Mouse (Mus musculus): ENCODE results near the gene Ehmt2. TPM values are rescaled to one million over a fixed set of nuclear protein-coding genes. Genes with fewer than 3 reads are reported as not detected.
"Not testable (repeated sequence)": the region's sequence is repeated elsewhere in the genome, so short reads cannot be mapped to it uniquely, and the experiment has no call there.

The Ehmt2 gene
- polyA plus RNA-seq, 1 experiment from 2014 or later = 103 TPM

DNA sequence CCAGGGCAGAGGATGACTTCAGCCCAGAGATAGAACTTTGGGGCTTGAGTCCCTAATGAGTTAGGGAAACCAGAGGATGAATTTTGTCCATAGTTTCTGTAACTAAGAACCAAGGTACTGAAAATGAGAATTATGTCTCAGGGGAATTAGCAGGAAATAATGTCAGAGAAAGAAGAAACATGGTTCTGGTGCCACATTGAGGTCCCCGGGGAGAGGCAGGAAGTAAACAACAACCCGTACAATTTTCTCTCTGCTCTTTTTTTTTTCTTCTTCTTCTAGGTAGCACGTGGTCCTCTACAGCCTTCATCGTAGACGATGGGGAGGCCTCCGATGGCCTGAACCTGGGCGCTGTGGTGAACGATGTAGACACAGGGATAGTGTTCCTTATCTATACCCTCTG, 34.0 kb downstream of the Ehmt2 start:
- H3K36me3 ChIP-seq = peaks cover 18% of the 10 kb centered on the region
- H3K4me3 ChIP-seq = peak overlapping the region; percentile 77
- no peak for ATAC-seq (ENCODE audit: low FRiP score, low read depth)
- H3K9ac ChIP-seq = peak overlapping the region; percentile 84
- H3K27ac ChIP-seq = no peak overlapping the region
- 83% methylated on average over 8 of the region's 8 CpGs for WGBS
- H3K4me2 ChIP-seq (replicated peaks) = peak overlapping the region; percentile 99
- no peaks in the 10 kb centered on the region for H3K9me3 ChIP-seq
- H3K27me3 ChIP-seq = no peaks in the 10 kb centered on the region
- H3K4me1 ChIP-seq = peaks cover 11% of the 10 kb centered on the region

DNA sequence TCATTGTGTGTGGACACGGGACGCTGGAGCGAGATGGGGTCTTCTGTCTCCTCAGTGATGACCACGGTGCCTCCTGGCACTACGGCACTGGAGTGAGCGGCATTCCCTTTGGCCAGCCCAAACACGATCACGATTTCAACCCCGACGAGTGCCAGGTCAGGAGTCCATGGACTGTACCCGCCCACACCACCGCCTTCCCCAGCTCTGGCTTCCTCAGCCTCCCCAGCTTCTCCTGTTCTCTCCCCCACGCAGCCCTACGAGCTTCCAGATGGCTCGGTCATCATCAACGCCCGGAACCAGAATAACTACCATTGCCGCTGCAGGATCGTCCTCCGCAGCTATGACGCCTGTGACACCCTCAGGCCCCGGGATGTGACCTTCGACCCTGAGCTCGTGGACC, 35.8 kb downstream of the Ehmt2 start:
- Histone ChIP-seq H3K36me3 (peaks cover 18% of the 10 kb centered on the region), H3K27ac (no peak overlapping the region), H3K9ac (no peak overlapping the region; the same call in 1 of the 2 replicates), H3K4me3 (no peak overlapping the region), H3K4me2 (replicated peaks) (no peak overlapping the region), H3K9me3 (no peaks in the 10 kb centered on the region), H3K4me1 (peaks cover 11% of the 10 kb centered on the region), H3K27me3 (no peaks in the 10 kb centered on the region)
- 69% methylated on average over 24 of the region's 24 CpGs for WGBS
- ATAC-seq (ENCODE audit: low FRiP score, low read depth) = no peak

GRCm38 (mm10) chr17:34934830-34935229, 36.6 kb downstream of the Ehmt2 start:
- Histone ChIP-seq H3K27ac (no peak overlapping the region), H3K4me3 (no peak overlapping the region), H3K9me3 (no peaks in the 10 kb centered on the region), H3K4me1 (peaks cover 11% of the 10 kb centered on the region), H3K27me3 (no peaks in the 10 kb centered on the region), H3K4me2 (replicated peaks) (no peak overlapping the region), H3K36me3 (peaks cover 18% of the 10 kb centered on the region), H3K9ac (peak overlapping the region; percentile 36; the same call in 1 of the 2 replicates)
- 49% methylated on average over 8 of the region's 8 CpGs for WGBS
- no peak for ATAC-seq (ENCODE audit: low FRiP score, low read depth)

DNA sequence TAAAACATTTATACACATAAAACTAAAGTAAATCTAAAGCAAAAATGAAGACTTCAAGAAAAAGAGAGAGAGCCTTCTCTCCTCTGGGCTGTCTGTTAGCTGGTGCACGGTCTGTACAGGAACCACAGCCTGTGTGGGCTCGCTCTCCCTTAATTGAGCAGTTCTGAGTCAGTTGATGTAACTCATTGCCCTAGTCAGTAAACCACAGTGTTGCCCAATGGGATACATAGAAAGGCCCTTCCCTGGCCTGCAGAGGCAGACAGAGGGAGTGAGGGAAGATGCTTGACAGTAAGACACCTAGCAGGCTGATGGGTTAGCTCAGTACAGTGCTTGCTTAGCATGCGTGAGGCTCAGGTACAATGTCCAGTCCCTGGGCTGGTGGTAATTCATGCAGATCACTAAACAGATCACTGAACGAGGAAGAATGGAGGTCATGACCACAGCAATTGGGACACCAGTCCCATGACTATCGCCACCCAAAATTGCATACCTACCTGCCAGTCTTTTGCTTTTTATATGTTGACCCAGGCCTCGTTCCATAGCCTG, 39.8 kb downstream of the Ehmt2 start:
- H3K9me3 ChIP-seq = no peaks in the 10 kb centered on the region
- WGBS = 86% methylated on average over 6 of the region's 6 CpGs
- H3K4me2 ChIP-seq (replicated peaks) = no peak overlapping the region
- H3K4me3 ChIP-seq = no peak overlapping the region
- H3K36me3 ChIP-seq = peaks cover 18% of the 10 kb centered on the region
- no peak overlapping the region for H3K27ac ChIP-seq
- no peak overlapping the region for H3K9ac ChIP-seq
- peaks cover 9% of the 10 kb centered on the region for H3K4me1 ChIP-seq
- ATAC-seq (ENCODE audit: low FRiP score, low read depth) = no peak
- no peaks in the 10 kb centered on the region for H3K27me3 ChIP-seq

DNA sequence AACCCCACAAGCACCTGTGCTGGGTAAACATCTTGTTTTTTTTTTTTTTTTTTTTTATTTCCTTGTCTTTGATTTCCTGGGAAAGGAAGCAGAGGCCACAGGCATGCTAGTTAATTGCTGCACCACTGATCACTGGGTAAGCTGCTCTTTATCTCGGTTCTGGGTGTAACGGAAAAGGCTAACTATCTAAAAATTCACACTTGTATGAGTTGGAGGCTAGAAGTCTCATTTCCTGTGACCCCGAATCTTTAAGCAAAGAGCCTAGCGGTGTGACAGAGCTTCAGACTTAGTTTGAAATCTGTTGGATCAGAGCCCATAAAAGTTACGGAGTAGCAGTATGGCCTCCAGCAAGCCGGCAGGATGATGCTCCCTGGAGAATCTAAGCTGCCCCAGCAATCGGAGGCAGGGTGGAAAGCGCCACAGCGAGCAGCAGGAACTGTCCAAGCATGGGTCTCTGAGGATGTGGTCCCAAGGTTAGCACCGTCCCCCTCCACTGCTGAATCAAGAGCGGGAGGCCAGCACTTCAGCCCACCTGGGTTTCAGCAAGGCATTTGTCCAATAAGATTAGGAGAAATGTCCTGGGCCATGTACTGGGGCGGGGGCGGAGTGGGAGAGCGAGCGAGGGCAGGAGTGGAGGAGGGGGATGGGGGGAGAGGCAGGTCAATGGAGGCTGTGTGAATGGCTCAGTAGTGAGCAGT, 43.2 kb downstream of the Ehmt2 start:
- peaks cover 9% of the 10 kb centered on the region for H3K4me1 ChIP-seq
- 0 out of 2 replicates have a peak, but pooled peaks have one; percentile 36 for ATAC-seq (ENCODE audit: low FRiP score, low read depth)
- no peaks in the 10 kb centered on the region for H3K36me3 ChIP-seq
- peak overlapping the region; percentile 48 for H3K9ac ChIP-seq
- no peaks in the 10 kb centered on the region for H3K27me3 ChIP-seq
- 5% methylated on average over 15 of the region's 15 CpGs for WGBS
- H3K4me2 ChIP-seq (replicated peaks) = peak overlapping the region; percentile 57
- H3K4me3 ChIP-seq = peak overlapping the region; percentile 31
- H3K9me3 ChIP-seq = no peaks in the 10 kb centered on the region
- no peak overlapping the region for H3K27ac ChIP-seq

DNA sequence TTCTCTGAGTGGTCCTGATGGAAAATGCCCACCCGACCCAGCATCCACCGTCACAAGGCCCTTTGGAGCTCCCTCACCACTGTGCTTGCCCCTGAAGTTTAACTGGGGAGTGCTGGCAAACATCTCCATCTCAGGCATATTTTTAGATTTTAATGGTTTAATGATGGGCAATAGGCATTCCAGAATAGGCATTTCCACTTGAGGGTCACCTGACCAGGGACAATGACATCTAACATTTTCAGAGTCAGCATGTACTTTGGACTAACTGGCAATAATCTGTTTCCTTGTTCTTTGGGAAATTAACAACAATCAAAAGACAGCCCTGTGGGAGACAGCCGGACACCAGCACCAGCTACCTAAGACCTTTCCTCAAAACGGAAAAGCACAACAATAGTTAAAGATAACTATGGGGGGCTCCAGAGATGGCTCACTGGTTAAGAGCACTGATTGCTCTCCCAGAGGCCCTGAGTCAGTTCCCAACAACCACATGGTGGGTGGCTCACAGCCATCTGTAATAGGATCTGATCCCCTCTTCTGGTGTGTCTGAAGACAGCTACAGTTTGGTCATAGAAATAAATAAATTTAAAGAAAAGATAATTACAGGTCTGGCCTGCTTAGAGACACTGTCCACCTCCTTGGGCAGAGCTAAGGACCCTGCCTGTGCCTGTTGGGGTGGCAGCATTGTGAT, 45.0 kb downstream of the Ehmt2 start:
- H3K4me2 ChIP-seq (replicated peaks) = no peak overlapping the region
- no peak for ATAC-seq (ENCODE audit: low FRiP score, low read depth)
- 81% methylated on average over 4 of the region's 4 CpGs for WGBS

GRCm38 (mm10) chr17:34944362-34944761, 46.1 kb downstream of the Ehmt2 start:
- Histone ChIP-seq H3K36me3 (peaks cover 1% of the 10 kb centered on the region), H3K9me3 (no peaks in the 10 kb centered on the region), H3K4me2 (replicated peaks) (no peak overlapping the region), H3K27me3 (no peaks in the 10 kb centered on the region), H3K4me1 (peaks cover 9% of the 10 kb centered on the region), H3K9ac (no peak overlapping the region), H3K27ac (no peak overlapping the region), H3K4me3 (no peak overlapping the region)
- no peak for ATAC-seq (ENCODE audit: low FRiP score, low read depth)

More for the DNA sequence above, 45.0 kb downstream of the Ehmt2 start:
- Histone ChIP-seq H3K9ac (0 out of 2 replicates have a peak overlapping the region, but pooled peaks have one; percentile 4), H3K27ac (no peak overlapping the region), H3K36me3 (no peaks in the 10 kb centered on the region), H3K4me3 (no peak overlapping the region), H3K27me3 (no peaks in the 10 kb centered on the region), H3K9me3 (no peaks in the 10 kb centered on the region), H3K4me1 (peaks cover 9% of the 10 kb centered on the region)

DNA sequence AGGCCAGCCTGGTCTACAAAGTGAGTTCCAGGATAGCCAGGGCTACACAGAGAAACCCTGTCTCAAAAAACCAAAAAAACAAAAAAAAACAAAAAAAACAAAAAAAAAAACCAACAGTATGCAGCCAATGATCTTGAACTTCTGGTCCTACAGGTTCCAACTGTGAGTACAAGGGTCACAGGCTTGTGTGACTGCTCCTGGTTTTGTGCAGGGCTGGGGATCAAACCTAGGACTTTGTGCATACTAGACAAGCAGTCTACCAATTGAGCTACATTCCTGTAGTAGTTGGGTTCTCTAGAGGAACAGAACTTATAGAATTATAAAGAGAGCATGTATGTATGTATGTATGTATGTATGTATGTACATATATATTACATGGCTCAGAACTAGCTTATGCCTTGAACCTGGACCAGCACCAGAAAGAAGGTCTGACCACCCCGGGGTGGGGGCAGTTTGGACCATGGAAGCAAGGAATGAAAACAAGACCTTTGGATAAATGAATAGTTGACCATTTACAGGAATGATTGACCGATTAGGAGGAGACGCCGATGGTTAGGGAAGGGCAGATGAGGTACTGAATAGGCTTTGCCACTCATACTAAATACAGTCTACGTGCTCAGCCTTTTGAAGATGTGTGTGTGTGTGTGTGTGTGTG, 48.3 kb downstream of the Ehmt2 start:
- H3K27ac ChIP-seq = no peak overlapping the region
- ATAC-seq (ENCODE audit: low FRiP score, low read depth) = no peak
- 91% methylated on average over 5 of the region's 5 CpGs for WGBS
- no peak overlapping the region for H3K4me3 ChIP-seq
- H3K9me3 ChIP-seq = no peaks in the 10 kb centered on the region
- H3K36me3 ChIP-seq = peaks cover 19% of the 10 kb centered on the region
- no peak overlapping the region for H3K9ac ChIP-seq
- no peak overlapping the region for H3K4me2 ChIP-seq (replicated peaks)
- no peaks in the 10 kb centered on the region for H3K27me3 ChIP-seq
- H3K4me1 ChIP-seq = peaks cover 18% of the 10 kb centered on the region

DNA sequence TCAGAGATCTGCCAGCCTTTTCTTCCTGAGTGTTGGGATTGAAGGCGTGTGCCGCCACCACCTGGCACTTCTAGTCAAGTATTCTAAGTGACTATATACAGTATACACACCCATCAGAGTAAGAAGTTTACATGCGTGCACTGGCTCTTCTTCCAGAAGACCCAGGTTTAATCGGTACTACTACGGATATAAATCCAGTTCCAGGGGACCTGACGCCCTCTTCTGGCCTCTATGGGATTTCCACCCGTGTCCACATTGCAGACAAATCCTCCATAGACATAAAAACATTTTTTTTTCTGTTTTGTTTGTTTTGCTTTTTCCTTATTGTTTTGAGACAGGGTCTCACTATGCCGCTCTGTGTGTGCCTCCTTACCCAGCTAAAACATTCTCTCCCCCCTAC, 49.3 kb downstream of the Ehmt2 start:
- H3K27ac ChIP-seq = no peak overlapping the region
- H3K9ac ChIP-seq = no peak overlapping the region
- no peak overlapping the region for H3K4me2 ChIP-seq (replicated peaks)
- no peak overlapping the region for H3K4me3 ChIP-seq
- H3K9me3 ChIP-seq = no peaks in the 10 kb centered on the region
- H3K4me1 ChIP-seq = peaks cover 13% of the 10 kb centered on the region
- no peak for ATAC-seq (ENCODE audit: low FRiP score, low read depth)
- 21% methylated on average over 8 of the region's 8 CpGs for WGBS
- no peaks in the 10 kb centered on the region for H3K27me3 ChIP-seq
- peaks cover 19% of the 10 kb centered on the region for H3K36me3 ChIP-seq

- H3K27me3 ChIP-seq; H3K4me3 ChIP-seq; H3K9me3 ChIP-seq; ATAC-seq (ENCODE audit: low FRiP score, low read depth); H3K4me2 ChIP-seq (replicated peaks); H3K9ac ChIP-seq: not testable (repeated sequence)
- Histone ChIP-seq H3K36me3 (peaks cover 19% of the 10 kb centered on the region), H3K4me1 (peaks cover 13% of the 10 kb centered on the region), H3K27ac (0 out of 2 replicates have a peak overlapping the region, but pooled peaks have one; percentile 94)
- WGBS = 61% methylated on average over 9 of the region's 9 CpGs
Observed at GRCm38 (mm10) chr17:34948721-34949552, 50.7 kb downstream of the Ehmt2 start.

- no peak for ATAC-seq (ENCODE audit: low FRiP score, low read depth)
- peak overlapping the region; percentile 7; the same call in 1 of the 2 replicates for H3K4me3 ChIP-seq
- peaks cover 19% of the 10 kb centered on the region for H3K36me3 ChIP-seq
- H3K27ac ChIP-seq = peak overlapping the region; percentile 94; the same call in 1 of the 2 replicates
- peaks cover 13% of the 10 kb centered on the region for H3K4me1 ChIP-seq
- peak overlapping the region; percentile 97; the same call in 1 of the 2 replicates for H3K4me2 ChIP-seq (replicated peaks)
- no peaks in the 10 kb centered on the region for H3K27me3 ChIP-seq
- H3K9me3 ChIP-seq = no peaks in the 10 kb centered on the region
- 37% methylated on average over 4 of the region's 4 CpGs for WGBS
- H3K9ac ChIP-seq = no peak overlapping the region
Observed at GRCm38 (mm10) chr17:34949553-34949969, 51.3 kb downstream of the Ehmt2 start.
